Mouse (Mus musculus): ENCODE measurements around the gene Usp24. TPM values are rescaled to one million over a fixed set of nuclear protein-coding genes. Genes with fewer than 3 reads are reported as not detected.

Usp24 gene
- total and polyA plus RNA-seq, 2 experiments from 2014 or later: 5.9 to 27.3 TPM

GRCm38 (mm10) chr4:106295696-106296095 lies 20.3 kb upstream of the Usp24 start:
- Histone ChIP-seq H3K4me2 (ENCODE audit: low read depth, low read length) (no peak overlapping the region), H3K4me3 (ENCODE audit: low read depth, low read length) (no peak overlapping the region), H3K9ac (replicated peaks; ENCODE audit: low read depth, low read length) (no peak overlapping the region), H3K27ac (ENCODE audit: low read depth) (no peak overlapping the region), H3K27me3 (ENCODE audit: control insufficient read depth, insufficient read depth, low read length) (no peaks in the 10 kb centered on the region), H3K36me3 (replicated peaks; ENCODE audit: control insufficient read depth, insufficient read depth, low read length) (no peaks in the 10 kb centered on the region), H3K4me1 (ENCODE audit: control insufficient read depth, insufficient read depth) (no peaks in the 10 kb centered on the region), H3K9me3 (replicated peaks; ENCODE audit: control insufficient read depth, low read length) (no peaks in the 10 kb centered on the region)
- TF ChIP-seq CTCF (IDR thresholded peaks at IDR 0.05; ENCODE audit: low read depth) (no peak), EP300 (IDR thresholded peaks at IDR 0.05; ENCODE audit: low read depth) (no peak)
- ATAC-seq (ENCODE audit: insufficient read depth, low read depth) (no peak), DNase-seq (ENCODE audit: low spot score) (no peak)
- WGBS: 67% methylated on average over 4 of the region's 4 CpGs

- Histone ChIP-seq H3K27me3 (ENCODE audit: control insufficient read depth, insufficient read depth, low read length) (no peaks in the 10 kb centered on the region), H3K4me2 (ENCODE audit: low read depth, low read length) (no peak overlapping the region), H3K27ac (ENCODE audit: low read depth) (no peak overlapping the region), H3K4me1 (ENCODE audit: control insufficient read depth, insufficient read depth) (no peaks in the 10 kb centered on the region), H3K9ac (replicated peaks; ENCODE audit: low read depth, low read length) (no peak overlapping the region), H3K9me3 (replicated peaks; ENCODE audit: control insufficient read depth, low read length) (no peaks in the 10 kb centered on the region), H3K4me3 (ENCODE audit: low read depth, low read length) (no peak overlapping the region), H3K36me3 (replicated peaks; ENCODE audit: control insufficient read depth, insufficient read depth, low read length) (no peaks in the 10 kb centered on the region)
- DNase-seq (ENCODE audit: low spot score) (no peak), ATAC-seq (ENCODE audit: insufficient read depth, low read depth) (no peak)
- TF ChIP-seq CTCF (IDR thresholded peaks at IDR 0.05; ENCODE audit: low read depth) (no peak), EP300 (IDR thresholded peaks at IDR 0.05; ENCODE audit: low read depth) (no peak)
- WGBS: 77% methylated on average over 7 of the region's 7 CpGs
These were observed 19.5 kb upstream of the Usp24 start for GRCm38 (mm10) chr4:106296412-106297086.

- H3K4me1 ChIP-seq (ENCODE audit: control insufficient read depth, insufficient read depth): no peaks in the 10 kb centered on the region
- no peaks in the 10 kb centered on the region for H3K9me3 ChIP-seq (replicated peaks; ENCODE audit: control insufficient read depth, low read length)
- H3K27ac ChIP-seq (ENCODE audit: low read depth): no peak overlapping the region
- DNase-seq (ENCODE audit: low spot score) (no peak), ATAC-seq (ENCODE audit: insufficient read depth, low read depth) (no peak)
- whole genome bisulfite sequencing: 62% methylated on average over 6 of the region's 6 CpGs
- H3K9ac ChIP-seq (replicated peaks; ENCODE audit: low read depth, low read length): no peak overlapping the region
- H3K4me3 ChIP-seq (ENCODE audit: low read depth, low read length): no peak overlapping the region
- H3K4me2 ChIP-seq (ENCODE audit: low read depth, low read length): no peak overlapping the region
- no peaks in the 10 kb centered on the region for H3K36me3 ChIP-seq (replicated peaks; ENCODE audit: control insufficient read depth, insufficient read depth, low read length)
- no peak for TF ChIP-seq EP300 (IDR thresholded peaks at IDR 0.05; ENCODE audit: low read depth)
- TF ChIP-seq CTCF (IDR thresholded peaks at IDR 0.05; ENCODE audit: low read depth): no peak
- no peaks in the 10 kb centered on the region for H3K27me3 ChIP-seq (ENCODE audit: control insufficient read depth, insufficient read depth, low read length)
These were observed 14.7 kb upstream of the Usp24 start for GRCm38 (mm10) chr4:106301346-106301745.

GRCm38 (mm10) chr4:106308090-106308489 lies 7.9 kb upstream of the Usp24 start:
- WGBS: 94% methylated on average over 3 of the region's 3 CpGs
- no peaks in the 10 kb centered on the region for H3K36me3 ChIP-seq (replicated peaks; ENCODE audit: control insufficient read depth, insufficient read depth, low read length)
- H3K9me3 ChIP-seq (replicated peaks; ENCODE audit: control insufficient read depth, low read length): no peaks in the 10 kb centered on the region

GRCm38 (mm10) chr4:106312651-106313050 lies 3.4 kb upstream of the Usp24 start:
- WGBS: 88% methylated on average over 8 of the region's 8 CpGs
- no peak for DNase-seq (ENCODE audit: low spot score)

More at GRCm38 (mm10) chr4:106308090-106308489, 7.9 kb upstream of the Usp24 start:
- Histone ChIP-seq H3K9ac (replicated peaks; ENCODE audit: low read depth, low read length) (no peak overlapping the region), H3K27me3 (ENCODE audit: control insufficient read depth, insufficient read depth, low read length) (no peaks in the 10 kb centered on the region), H3K4me1 (ENCODE audit: control insufficient read depth, insufficient read depth) (no peaks in the 10 kb centered on the region), H3K4me3 (ENCODE audit: low read depth, low read length) (no peak overlapping the region), H3K27ac (ENCODE audit: low read depth) (no peak overlapping the region), H3K4me2 (ENCODE audit: low read depth, low read length) (no peak overlapping the region)
- DNase-seq (ENCODE audit: low spot score): no peak
- ATAC-seq (ENCODE audit: insufficient read depth, low read depth): no peak
- TF ChIP-seq EP300 (IDR thresholded peaks at IDR 0.05; ENCODE audit: low read depth): no peak
- TF ChIP-seq CTCF (IDR thresholded peaks at IDR 0.05; ENCODE audit: low read depth): no peak

GRCm38 (mm10) chr4:106313070-106313469 lies 2.9 kb upstream of the Usp24 start:
- 78% methylated on average over 8 of the region's 8 CpGs for WGBS
- H3K27me3 ChIP-seq (ENCODE audit: control insufficient read depth, insufficient read depth, low read length): no peaks in the 10 kb centered on the region
- H3K4me3 ChIP-seq (ENCODE audit: low read depth, low read length): no peak overlapping the region
- ATAC-seq (ENCODE audit: insufficient read depth, low read depth): no peak
- no peak for TF ChIP-seq CTCF (IDR thresholded peaks at IDR 0.05; ENCODE audit: low read depth)
- no peak for TF ChIP-seq EP300 (IDR thresholded peaks at IDR 0.05; ENCODE audit: low read depth)
- H3K9ac ChIP-seq (replicated peaks; ENCODE audit: low read depth, low read length): no peak overlapping the region
- no peaks in the 10 kb centered on the region for H3K36me3 ChIP-seq (replicated peaks; ENCODE audit: control insufficient read depth, insufficient read depth, low read length)
- no peaks in the 10 kb centered on the region for H3K9me3 ChIP-seq (replicated peaks; ENCODE audit: control insufficient read depth, low read length)
- H3K4me1 ChIP-seq (ENCODE audit: control insufficient read depth, insufficient read depth): peaks cover 18% of the 10 kb centered on the region
- no peak for DNase-seq (ENCODE audit: low spot score)
- H3K4me2 ChIP-seq (ENCODE audit: low read depth, low read length): no peak overlapping the region
- no peak overlapping the region for H3K27ac ChIP-seq (ENCODE audit: low read depth)

More at GRCm38 (mm10) chr4:106312651-106313050, 3.4 kb upstream of the Usp24 start:
- Histone ChIP-seq H3K4me3 (ENCODE audit: low read depth, low read length) (no peak overlapping the region), H3K9ac (replicated peaks; ENCODE audit: low read depth, low read length) (no peak overlapping the region), H3K36me3 (replicated peaks; ENCODE audit: control insufficient read depth, insufficient read depth, low read length) (no peaks in the 10 kb centered on the region), H3K27ac (ENCODE audit: low read depth) (no peak overlapping the region), H3K4me2 (ENCODE audit: low read depth, low read length) (no peak overlapping the region), H3K4me1 (ENCODE audit: control insufficient read depth, insufficient read depth) (peaks cover 14% of the 10 kb centered on the region), H3K27me3 (ENCODE audit: control insufficient read depth, insufficient read depth, low read length) (no peaks in the 10 kb centered on the region), H3K9me3 (replicated peaks; ENCODE audit: control insufficient read depth, low read length) (no peaks in the 10 kb centered on the region)
- TF ChIP-seq EP300 (IDR thresholded peaks at IDR 0.05; ENCODE audit: low read depth) (no peak), CTCF (IDR thresholded peaks at IDR 0.05; ENCODE audit: low read depth) (no peak)
- ATAC-seq (ENCODE audit: insufficient read depth, low read depth): no peak
